Mouse (Mus musculus) gastrocnemius, postnatal 4 days (tissue): ENCODE data around the gene Crisp4. TPM values are rescaled to one million over a fixed set of nuclear protein-coding genes. Genes with fewer than 3 reads are reported as not detected.
A peak's percentile ranks its signal among the peaks of the same experiment; 100 is the strongest.

Experiments
- DNase-seq, 2 experiments: peaks; one replicate each; pipeline ENCODE4 v3.0.0; 2021 to 2022; ENCODE audit warnings: low spot score in 2 of 2, mixed read lengths in 2 of 2
- long read RNA-seq, 2 experiments: library from polyadenylated mRNA; stranded (forward); transcript quantifications; one replicate each; pipeline ENCODE4 v2.0.0; 2021
- total RNA-seq, 2 experiments: library from RNA; stranded (reverse); gene quantifications; 2 replicates each; pipeline ENCODE4 v1.2.3; 2021

Gene Crisp4
- total RNA-seq = not detected
- long read RNA-seq, experiment 1 = 0 reads
- long read RNA-seq, experiment 2 = 0 reads

- no peak for DNase-seq
These were observed at the start of gene Crisp4 for GRCm38 (mm10) chr1:18145802-18146201. TSS of gene Crisp4 (minus strand) at chr1:18145902.

- DNase-seq = no peak
These were observed 46.0 kb upstream of the Crisp4 start for GRCm38 (mm10) chr1:18191719-18192118.

GRCm38 (mm10) chr1:18190714-18191712, 45.3 kb upstream of the Crisp4 start:
- no peak for DNase-seq

- DNase-seq = no peak
These were observed 35.5 kb upstream of the Crisp4 start for GRCm38 (mm10) chr1:18181167-18181566.

- no peak for DNase-seq
These were observed 24.9 kb upstream of the Crisp4 start for GRCm38 (mm10) chr1:18170573-18170972.

GRCm38 (mm10) chr1:18168261-18168660, 22.6 kb upstream of the Crisp4 start:
- no peak for DNase-seq

GRCm38 (mm10) chr1:18159082-18159481, 13.4 kb upstream of the Crisp4 start:
- DNase-seq = no peak

- DNase-seq = peak in 1 of 2 experiments; percentile 8
These were observed 2.5 kb upstream of the Crisp4 start for GRCm38 (mm10) chr1:18148211-18148610.

- DNase-seq = no peak
These were observed 14.0 kb downstream of the Crisp4 start for GRCm38 (mm10) chr1:18131691-18132090.

GRCm38 (mm10) chr1:18129983-18130382, 15.7 kb downstream of the Crisp4 start:
- DNase-seq = no peak

- DNase-seq = no peak
These were observed 38.9 kb downstream of the Crisp4 start for GRCm38 (mm10) chr1:18106720-18107355.

GRCm38 (mm10) chr1:18105866-18106529, 39.7 kb downstream of the Crisp4 start:
- DNase-seq = no peak

- DNase-seq = no peak
These were observed 40.5 kb downstream of the Crisp4 start for GRCm38 (mm10) chr1:18105029-18105865.

Other genes with a start within 250 kb of the Crisp4 start
- not detected for gene Defb18, start 91.5 kb upstream of the Crisp4 start, total RNA-seq
- not detected for gene Defb41, start 119.2 kb upstream of the Crisp4 start, total RNA-seq